Mouse (Mus musculus): ENCODE measurements around the gene Celf2. TPM values are rescaled to one million over a fixed set of nuclear protein-coding genes. Genes with fewer than 3 reads are reported as not detected.

Gene Celf2
- polyA plus RNA-seq, 1 experiment = 231 TPM

DNA sequence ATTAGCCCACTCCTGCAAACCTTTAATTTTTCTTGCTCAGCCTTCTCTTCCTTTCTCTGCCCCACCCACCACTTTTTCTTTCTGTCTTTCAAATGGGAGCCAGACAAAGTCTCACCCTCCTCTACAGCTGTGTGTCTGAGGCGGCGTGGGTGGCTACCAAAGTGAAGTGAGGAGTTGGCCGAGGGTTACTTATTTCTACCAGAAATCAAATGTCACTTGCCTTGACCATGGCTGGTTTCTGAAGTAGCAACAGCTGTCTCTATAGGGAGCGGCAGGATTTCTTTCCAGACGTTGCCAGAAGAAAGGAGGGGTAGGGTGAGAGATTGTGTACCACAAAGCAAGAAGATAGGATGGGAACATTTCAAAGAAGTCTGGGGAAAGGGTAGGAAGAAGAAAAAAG is 632.8 kb downstream of the Celf2 start:
- DNase-seq (ENCODE audit: extremely low spot score in 1 of 2, low spot score in 1 of 2) = peak; percentile 67 to 78

- DNase-seq (ENCODE audit: extremely low spot score in 1 of 2, low spot score in 1 of 2) = peak in 1 of 2 experiments; percentile 73
Observed at GRCm38 (mm10) chr2:6875071-6875611, 634.2 kb downstream of the Celf2 start.

DNA sequence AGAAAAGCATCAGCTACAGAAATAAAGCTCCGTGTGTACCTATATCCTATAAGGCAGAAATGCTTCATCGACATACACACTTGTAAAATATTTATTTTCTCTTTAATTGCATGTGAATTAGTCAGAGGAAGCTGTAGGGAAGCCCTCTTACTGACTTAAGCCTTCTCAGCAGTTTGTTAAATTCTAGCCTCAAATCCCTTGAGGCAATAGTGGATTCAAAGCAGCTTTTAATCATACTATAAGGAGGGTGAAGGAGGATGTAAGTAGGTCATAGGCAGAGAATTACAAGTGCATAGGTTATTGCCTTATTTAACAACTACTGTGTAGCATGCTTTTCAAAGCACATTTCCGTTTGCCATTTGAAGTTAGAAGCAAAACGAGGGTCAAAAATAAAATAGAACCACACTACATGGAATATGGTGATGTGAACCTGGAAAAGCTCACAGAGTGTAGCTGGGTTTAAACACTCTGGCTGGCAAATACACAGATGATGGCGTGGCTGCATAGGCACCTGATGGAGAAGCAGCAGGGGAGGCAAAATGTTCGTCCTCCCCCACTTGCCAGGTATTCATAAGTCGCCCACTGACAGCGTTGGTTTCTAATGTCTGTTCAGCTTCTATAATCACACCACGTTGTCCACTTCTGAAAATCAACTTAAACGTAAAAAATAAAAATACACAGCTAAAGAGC is 635.0 kb downstream of the Celf2 start:
- no peak for DNase-seq (ENCODE audit: extremely low spot score in 1 of 2, low spot score in 1 of 2)

DNA sequence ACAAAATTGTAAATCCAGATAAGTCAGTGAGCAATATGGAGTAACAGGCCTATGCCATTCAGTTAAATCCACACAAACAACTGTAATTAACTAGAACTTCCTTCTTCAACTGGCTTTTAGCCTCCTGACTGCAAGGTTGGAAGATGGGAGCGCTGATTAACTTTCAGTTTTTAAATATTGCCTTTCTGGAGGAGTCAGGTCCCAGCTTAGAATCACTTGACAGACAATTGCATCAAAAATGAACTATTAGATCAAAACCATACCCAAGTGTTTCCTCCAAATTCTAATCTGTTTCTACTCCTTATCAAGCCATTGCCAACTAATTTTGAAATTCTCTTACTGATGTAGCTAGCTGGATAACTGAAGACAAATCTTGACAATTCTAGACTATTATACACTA is 635.7 kb downstream of the Celf2 start:
- DNase-seq (ENCODE audit: extremely low spot score in 1 of 2, low spot score in 1 of 2) = no peak

DNA sequence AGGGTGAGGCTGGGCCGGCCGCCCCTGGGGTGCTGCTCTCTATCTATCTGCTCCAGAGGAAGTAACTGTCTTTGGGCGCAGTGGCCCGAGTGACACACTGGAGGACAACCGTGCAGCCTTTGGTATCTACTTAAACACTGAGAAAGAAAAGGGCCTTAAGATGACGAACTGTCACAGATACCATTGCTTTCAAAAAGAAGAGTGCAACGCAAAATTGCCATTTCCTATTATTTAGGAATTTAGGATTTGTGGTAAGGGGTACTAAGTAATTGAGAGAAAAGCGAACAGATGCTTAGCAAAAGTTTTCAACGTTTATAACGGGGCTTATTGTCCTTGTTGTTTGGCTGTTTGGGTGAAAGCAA is 636.5 kb downstream of the Celf2 start:
- DNase-seq (ENCODE audit: extremely low spot score in 1 of 2, low spot score in 1 of 2) = no peak

DNA sequence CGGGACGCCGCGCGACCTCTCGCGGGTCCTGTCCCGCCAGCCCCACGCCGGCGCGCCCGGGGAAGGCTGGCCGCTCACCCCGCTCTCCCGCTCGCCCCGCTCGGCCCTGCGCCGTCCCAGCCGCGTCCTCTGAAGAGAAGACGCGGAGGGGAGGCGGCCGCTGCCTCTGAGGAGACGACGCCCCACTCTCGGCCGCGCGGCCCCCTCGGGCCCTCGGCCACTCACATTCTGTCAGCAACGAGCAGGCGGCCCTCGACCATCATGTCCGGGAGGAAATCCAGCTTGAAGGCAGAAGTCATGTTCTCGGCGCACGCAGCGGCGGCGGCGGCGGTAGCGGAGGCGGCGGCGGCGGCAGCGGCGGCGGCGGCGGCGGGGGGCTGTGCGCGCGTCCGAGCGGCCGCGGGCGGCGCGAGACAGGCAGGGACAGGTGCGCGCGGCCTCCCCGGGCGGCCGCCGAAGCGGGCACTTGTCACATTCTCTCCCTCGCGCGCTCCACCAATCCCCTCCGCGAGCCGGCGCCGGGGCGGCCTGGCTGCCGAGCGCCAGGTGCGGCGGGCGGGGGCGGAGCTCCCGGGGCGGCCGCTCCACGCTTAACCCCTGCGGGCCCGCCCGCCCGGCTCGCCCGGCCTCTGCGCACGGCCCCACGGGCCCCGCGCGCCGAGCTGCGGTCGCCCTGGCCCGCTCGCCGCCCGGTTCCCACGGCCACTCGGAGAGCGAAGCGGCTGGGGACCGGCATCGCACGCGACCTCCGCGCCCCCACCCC is 637.1 kb downstream of the Celf2 start:
- peak in 1 of 2 experiments; percentile 72 for DNase-seq (ENCODE audit: extremely low spot score in 1 of 2, low spot score in 1 of 2)

- DNase-seq (ENCODE audit: extremely low spot score in 1 of 2, low spot score in 1 of 2) = no peak
Observed at GRCm38 (mm10) chr2:6871281-6872130, 637.9 kb downstream of the Celf2 start.

GRCm38 (mm10) chr2:6869956-6870710 is 639.2 kb downstream of the Celf2 start:
- DNase-seq (ENCODE audit: extremely low spot score in 1 of 2, low spot score in 1 of 2) = no peak

GRCm38 (mm10) chr2:6867297-6867696 is 642.1 kb downstream of the Celf2 start:
- no peak for DNase-seq (ENCODE audit: extremely low spot score in 1 of 2, low spot score in 1 of 2)

- DNase-seq (ENCODE audit: extremely low spot score in 1 of 2, low spot score in 1 of 2) = no peak
Observed at GRCm38 (mm10) chr2:6865785-6866184, 643.6 kb downstream of the Celf2 start.

DNA sequence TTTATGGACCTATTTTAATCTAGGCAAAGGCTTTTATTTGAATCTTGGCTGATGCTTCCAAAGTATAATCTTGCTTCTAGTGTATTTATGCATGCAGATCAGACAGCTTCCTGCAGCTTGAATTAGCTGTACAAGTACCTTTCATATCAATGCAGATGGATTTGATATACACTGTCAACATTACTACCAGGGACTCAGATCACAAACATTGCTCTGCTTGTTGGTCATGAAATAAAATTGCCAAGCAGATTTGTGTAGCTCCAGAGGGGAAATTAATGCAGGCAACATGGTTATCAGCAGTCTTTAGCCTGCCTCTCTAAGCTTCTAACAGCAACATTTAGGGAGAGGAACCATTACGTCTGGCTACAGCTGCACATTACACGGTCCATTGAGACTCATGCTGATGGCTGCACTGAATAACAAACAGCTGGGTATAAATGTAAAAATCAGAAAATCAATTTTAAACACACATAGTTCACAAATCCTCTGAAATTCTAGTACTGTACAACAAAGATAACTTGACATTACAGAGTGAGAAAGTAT is 659.2 kb downstream of the Celf2 start:
- DNase-seq (ENCODE audit: extremely low spot score in 1 of 2, low spot score in 1 of 2) = no peak

DNA sequence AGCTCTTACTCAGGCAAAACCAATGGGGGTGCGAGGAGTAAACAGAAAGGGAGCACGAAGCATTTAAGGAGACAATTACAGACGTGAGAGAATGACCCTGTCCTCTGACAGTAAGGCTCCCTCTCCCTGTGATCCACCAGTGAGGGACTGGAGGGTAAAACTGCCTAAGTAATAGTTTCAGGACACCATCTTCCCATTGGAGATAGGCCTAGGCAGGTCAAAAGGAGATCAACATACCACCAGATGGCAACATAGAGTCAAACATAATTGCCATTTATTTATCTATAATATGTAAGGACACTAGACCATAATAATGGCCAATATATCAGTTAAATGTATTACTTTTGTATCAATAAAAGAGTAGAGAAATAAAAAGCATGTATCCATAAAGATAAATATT is 660.0 kb downstream of the Celf2 start:
- no peak for DNase-seq (ENCODE audit: extremely low spot score in 1 of 2, low spot score in 1 of 2)

DNA sequence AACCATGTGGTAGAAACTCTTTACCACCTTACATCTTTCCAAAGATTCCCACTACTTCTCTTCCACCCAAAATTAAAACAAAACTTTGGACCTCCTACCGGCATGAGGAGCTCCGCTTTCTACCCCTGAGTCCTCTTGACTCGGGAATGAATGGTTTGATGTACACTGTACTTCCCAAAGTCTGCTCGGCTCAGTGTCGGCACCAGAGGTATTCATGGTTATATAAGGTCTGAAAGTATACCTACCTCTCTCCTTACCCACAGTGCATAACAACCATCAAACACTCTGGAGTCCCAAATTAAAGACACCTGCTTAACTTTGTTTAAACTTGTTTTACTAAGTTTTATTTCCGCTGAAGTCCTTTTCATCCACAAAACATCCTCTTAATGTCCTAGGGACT is 679.3 kb downstream of the Celf2 start:
- no peak for DNase-seq (ENCODE audit: extremely low spot score in 1 of 2, low spot score in 1 of 2)

DNA sequence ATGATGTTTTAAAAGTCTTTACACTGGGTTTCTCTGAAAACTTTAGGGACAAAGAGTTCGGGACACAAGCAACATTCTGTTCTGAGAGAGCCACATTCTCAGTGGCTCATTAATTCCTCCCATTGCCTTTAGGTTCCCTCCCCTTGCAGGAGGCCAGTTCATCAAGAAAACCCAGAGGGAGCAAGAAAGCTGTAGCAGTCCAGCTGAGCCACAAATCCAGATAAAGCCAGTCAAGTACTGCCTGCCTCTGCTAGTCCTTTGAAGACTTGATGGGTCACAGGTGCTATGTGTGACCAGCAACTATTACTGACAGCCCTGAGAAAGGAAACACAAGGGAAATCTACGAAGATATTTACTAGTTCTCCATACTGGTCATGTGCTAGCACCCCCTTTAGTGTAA is 681.8 kb downstream of the Celf2 start:
- no peak for DNase-seq (ENCODE audit: extremely low spot score in 1 of 2, low spot score in 1 of 2)

- no peak for DNase-seq (ENCODE audit: extremely low spot score in 1 of 2, low spot score in 1 of 2)
Observed at GRCm38 (mm10) chr2:6823021-6823420, 686.3 kb downstream of the Celf2 start.

GRCm38 (mm10) chr2:6821593-6821992 is 687.8 kb downstream of the Celf2 start:
- DNase-seq (ENCODE audit: extremely low spot score in 1 of 2, low spot score in 1 of 2) = no peak

DNA sequence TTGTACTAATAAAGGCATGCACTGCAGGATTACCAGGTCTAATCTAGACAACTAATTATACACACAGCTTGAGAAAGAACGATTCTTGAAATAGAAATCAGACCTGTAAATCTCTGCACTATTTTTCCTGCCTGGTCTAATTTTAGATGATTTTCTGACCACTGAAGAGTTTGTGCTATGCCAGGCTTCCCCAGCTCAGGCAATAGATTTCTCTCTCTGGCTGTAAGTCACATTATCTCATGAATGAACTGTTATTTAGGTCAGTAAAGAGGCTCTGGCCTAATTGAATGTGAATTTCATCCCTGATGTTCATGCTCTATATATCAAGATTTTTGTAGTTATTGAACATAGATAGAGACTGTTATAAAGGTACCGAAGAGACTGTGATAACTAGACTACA is 694.1 kb downstream of the Celf2 start:
- no peak for DNase-seq (ENCODE audit: extremely low spot score in 1 of 2, low spot score in 1 of 2)

- no peak for DNase-seq (ENCODE audit: extremely low spot score in 1 of 2, low spot score in 1 of 2)
Observed at GRCm38 (mm10) chr2:6808736-6809135, 700.6 kb downstream of the Celf2 start.

DNA sequence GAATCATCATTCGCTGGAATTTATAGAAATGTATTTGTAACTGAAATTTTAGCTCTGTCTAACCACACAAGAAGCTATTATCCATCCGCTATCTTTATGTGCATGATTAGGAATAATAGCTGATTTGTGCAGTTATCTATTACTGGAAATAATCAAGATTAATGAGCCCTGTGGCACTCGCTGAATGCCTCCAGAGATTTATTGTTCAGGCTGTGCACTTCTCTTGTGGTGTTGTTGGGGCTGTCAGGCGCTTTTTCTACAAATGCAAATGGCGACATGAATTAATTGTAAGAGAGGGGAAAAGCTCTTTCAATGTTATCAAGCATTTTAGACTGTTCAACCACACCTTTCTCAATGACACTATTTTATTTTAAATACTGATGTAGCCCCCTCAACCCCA is 712.6 kb downstream of the Celf2 start:
- no peak for DNase-seq (ENCODE audit: extremely low spot score in 1 of 2, low spot score in 1 of 2)

- peak in 1 of 2 experiments; percentile 35 for DNase-seq (ENCODE audit: extremely low spot score in 1 of 2, low spot score in 1 of 2)
Observed at GRCm38 (mm10) chr2:6795995-6796588, 713.3 kb downstream of the Celf2 start.
